Mouse (Mus musculus) olfactory bulb, adult 2 months (tissue): ENCODE data around the gene Npsr1.

Experiments used
- CTCF ChIP-seq: fragments of 200-500 bp; IDR thresholded peaks from 2 replicates; pipeline ENCODE4 v1.5.1; 2012; ENCODE audit warnings: low read depth, mild to moderate bottlenecking, low read length, moderate library complexity; ENCODE audit not compliant: insufficient read depth
- POLR2A ChIP-seq: fragments of 200-500 bp; IDR thresholded peaks from 2 replicates; pipeline ENCODE4 v1.6.1; 2012; ENCODE audit warnings: mild to moderate bottlenecking, low read depth, low read length, moderate library complexity; ENCODE audit not compliant: insufficient read depth

- TF ChIP-seq CTCF, result no peak
- no peak for TF ChIP-seq POLR2A
Measured at GRCm38 (mm10) chr9:24160409-24160808, 62.6 kb downstream of the Npsr1 start.
